Mouse (Mus musculus) heart, postnatal 0 days (tissue): ENCODE data around the gene Tbxa2r. TPM values are rescaled to one million over a fixed set of nuclear protein-coding genes. Genes with fewer than 3 reads are reported as not detected.

Source experiments
- ATAC-seq: fragments of 200-750 bp; cut with Nextera tagmentation; 2 replicates; pipeline ENCODE4 v1.8.0; 2017; ENCODE audit warnings: low read depth, moderate number of reproducible peaks, moderate library complexity; ENCODE audit not compliant: insufficient read depth
- DNase-seq: peaks from one replicate; pipeline ENCODE4 v3.0.0-alpha.2; 2016; ENCODE audit warnings: low spot score
- H3K27ac ChIP-seq: fragments of 300-500 bp; sonication (generic); 2 replicates; pipeline ENCODE4 v1.5.1; 2014; ENCODE audit warnings: low read depth, mild to moderate bottlenecking
- H3K27me3 ChIP-seq: fragments of 300-500 bp; sonication (generic); 2 replicates; pipeline ENCODE4 v1.6.1; 2014; ENCODE audit warnings: low read length, mixed read lengths; ENCODE audit not compliant: control insufficient read depth, insufficient read depth
- H3K36me3 ChIP-seq: fragments of 300-500 bp; sonication (generic); replicated peaks from 2 replicates; pipeline ENCODE4 v1.6.1; 2014; ENCODE audit warnings: low read length, mixed read lengths; ENCODE audit not compliant: control insufficient read depth, insufficient read depth
- H3K4me1 ChIP-seq: fragments of 300-500 bp; sonication (generic); 2 replicates; pipeline ENCODE4 v1.6.1; 2014; ENCODE audit warnings: antibody characterized with exemption; ENCODE audit not compliant: control insufficient read depth, insufficient read depth
- H3K4me2 ChIP-seq: fragments of 300-500 bp; sonication (generic); 2 replicates; pipeline ENCODE4 v1.6.1; 2014; ENCODE audit warnings: low read depth, mild to moderate bottlenecking, low read length, moderate library complexity
- H3K4me3 ChIP-seq: fragments of 300-500 bp; sonication (generic); 2 replicates; pipeline ENCODE4 v1.5.1; 2014; ENCODE audit warnings: low read depth, low read length
- H3K9ac ChIP-seq: fragments of 300-500 bp; sonication (generic); replicated peaks from 2 replicates; pipeline ENCODE4 v1.6.1; 2014; ENCODE audit warnings: low read depth, low read length, mixed read lengths
- H3K9me3 ChIP-seq: fragments of 300-500 bp; sonication (generic); replicated peaks from 2 replicates; pipeline ENCODE4 v1.6.1; 2016; ENCODE audit warnings: low read length; ENCODE audit not compliant: control insufficient read depth
- CTCF ChIP-seq: IDR thresholded peaks from 2 replicates; pipeline ENCODE4 v1.5.1; 2016; ENCODE audit warnings: antibody characterized with exemption, control low read depth, low read depth
- EP300 ChIP-seq: IDR thresholded peaks from 2 replicates; pipeline ENCODE4 v1.6.1; 2016; ENCODE audit warnings: antibody characterized with exemption, low read depth
- WGBS: fragments of 180-500 bp; shearing (Covaris S2); extraction: QIAGEN DNeasy Blood & Tissue Kit; methylation state at CpG from one replicate; pipeline ENCODE4 v1.1.7; 2014; 5-methylcytosine and 5-hydroxymethylcytosine counted together
- polyA plus RNA-seq: library from polyadenylated mRNA; unstranded; fragments of >200 nt; fragmentation: Nextera tagmentation; extraction: Ambion mirVana; gene quantifications from 2 replicates; pipeline ENCODE4 v1.2.1, GENCODE M21; 2015
- total RNA-seq: library from RNA; depleted of rRNA; stranded (reverse); fragments of >200 nt; gene quantifications from 2 replicates; pipeline ENCODE4 v1.2.3, GENCODE M21; 2014; ENCODE audit warnings: low replicate concordance

Tbxa2r gene
- total and polyA plus RNA-seq, 2 experiments from 2014 or later = 4.7 to 6.3 TPM

DNA sequence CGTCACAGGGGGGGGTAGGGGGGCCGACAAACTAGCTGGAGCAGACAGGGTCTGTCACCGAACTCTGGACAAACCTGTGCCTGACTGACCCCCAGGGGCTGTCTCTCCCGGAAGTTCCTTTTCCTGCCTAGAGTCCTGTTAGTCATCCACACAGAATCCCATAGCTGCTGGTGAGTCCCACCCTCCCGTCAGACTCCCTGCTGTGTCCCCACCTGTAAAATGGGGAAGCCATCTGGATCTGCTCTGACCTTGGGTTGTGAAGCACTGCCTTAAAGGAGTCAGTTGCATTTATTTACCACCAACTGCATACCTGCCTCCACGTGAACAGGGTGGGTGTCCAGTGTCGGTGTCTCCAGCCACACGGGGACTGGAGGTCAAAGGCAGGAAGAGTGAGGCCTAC, 34.1 kb upstream of the Tbxa2r start:
- TF ChIP-seq CTCF = no peak
- TF ChIP-seq EP300 = no peak
- H3K4me3 ChIP-seq = peak overlapping the region; percentile 62
- peaks cover 13% of the 10 kb centered on the region; the same call in 1 of the 2 replicates for H3K27me3 ChIP-seq
- peak overlapping the region; percentile 60; the same call in 1 of the 2 replicates for H3K9ac ChIP-seq
- peak overlapping the region; percentile 73 for H3K4me2 ChIP-seq
- WGBS = 43% methylated on average over 8 of the region's 8 CpGs
- ATAC-seq (no peak), DNase-seq (no peak)
- no peak overlapping the region for H3K27ac ChIP-seq
- H3K36me3 ChIP-seq = no peaks in the 10 kb centered on the region
- no peaks in the 10 kb centered on the region for H3K9me3 ChIP-seq
- H3K4me1 ChIP-seq = peaks cover 40% of the 10 kb centered on the region

DNA sequence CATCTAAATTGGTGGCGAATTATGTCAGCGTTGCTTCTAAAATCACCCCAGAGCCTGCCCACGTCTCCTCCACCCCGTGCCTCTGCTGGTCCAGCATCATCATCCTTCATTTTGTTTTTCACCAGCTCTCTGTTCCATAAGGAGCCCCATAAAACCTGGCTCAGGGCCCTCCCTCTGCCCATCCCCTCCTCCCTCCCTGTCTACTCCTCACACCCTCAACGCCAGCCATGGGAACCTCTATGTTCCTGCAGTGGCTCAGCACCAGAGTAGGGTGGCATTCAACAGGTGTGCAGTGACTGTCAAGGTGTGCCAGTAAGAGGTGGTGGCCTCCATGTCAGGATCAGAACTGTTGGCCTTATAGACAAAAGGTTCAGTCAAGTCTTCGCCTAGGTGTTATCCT, 33.3 kb upstream of the Tbxa2r start:
- ATAC-seq (no peak), DNase-seq (no peak)
- H3K27me3 ChIP-seq = peaks cover 8% of the 10 kb centered on the region; the same call in 1 of the 2 replicates
- no peaks in the 10 kb centered on the region for H3K9me3 ChIP-seq
- H3K4me3 ChIP-seq = no peak overlapping the region
- no peaks in the 10 kb centered on the region for H3K36me3 ChIP-seq
- H3K4me1 ChIP-seq = peaks cover 47% of the 10 kb centered on the region
- no peak overlapping the region for H3K27ac ChIP-seq
- 91% methylated on average over 6 of the region's 6 CpGs for WGBS
- no peak overlapping the region for H3K4me2 ChIP-seq
- no peak overlapping the region for H3K9ac ChIP-seq
- no peak for TF ChIP-seq EP300
- no peak for TF ChIP-seq CTCF

- H3K27ac ChIP-seq = peak overlapping the region; percentile 82
- DNase-seq (no peak), ATAC-seq (no peak)
- 0 out of 2 replicates have a peak overlapping the region, but pooled peaks have one; percentile 20 for H3K9ac ChIP-seq
- no peaks in the 10 kb centered on the region for H3K36me3 ChIP-seq
- peaks cover 62% of the 10 kb centered on the region for H3K4me1 ChIP-seq
- H3K27me3 ChIP-seq = no peaks in the 10 kb centered on the region
- H3K4me3 ChIP-seq = no peak overlapping the region
- 78% methylated on average over 6 of the region's 6 CpGs for WGBS
- no peaks in the 10 kb centered on the region for H3K9me3 ChIP-seq
- peak overlapping the region; percentile 32; the same call in 1 of the 2 replicates for H3K4me2 ChIP-seq
- TF ChIP-seq EP300 (no peak), CTCF (no peak)
Observed at GRCm38 (mm10) chr10:81297246-81297645, 31.3 kb upstream of the Tbxa2r start.

DNA sequence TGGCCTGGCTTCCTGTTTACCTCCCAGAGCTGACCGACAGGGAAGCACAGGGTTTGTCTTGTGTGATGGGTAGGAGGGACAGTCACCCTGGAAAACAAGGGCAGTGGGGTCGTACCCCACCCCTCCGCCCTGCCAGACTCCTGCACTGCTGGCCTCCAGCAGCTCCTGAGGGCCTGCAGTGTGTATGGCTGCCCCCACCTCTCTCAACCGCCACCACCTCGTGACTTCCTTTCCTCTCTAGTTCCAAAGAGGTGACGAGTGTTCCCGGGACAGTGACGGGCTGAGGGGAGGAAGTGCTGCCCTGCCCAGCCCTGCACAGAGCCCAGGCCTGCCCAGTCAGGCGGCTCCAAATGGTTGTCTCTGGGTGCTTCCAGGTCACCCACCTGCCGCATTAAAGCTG, 30.7 kb upstream of the Tbxa2r start:
- Histone ChIP-seq H3K9me3 (no peaks in the 10 kb centered on the region), H3K4me3 (no peak overlapping the region), H3K36me3 (no peaks in the 10 kb centered on the region), H3K9ac (0 out of 2 replicates have a peak overlapping the region, but pooled peaks have one; percentile 20), H3K27me3 (no peaks in the 10 kb centered on the region), H3K4me2 (peak overlapping the region; percentile 32), H3K27ac (peak overlapping the region; percentile 82), H3K4me1 (peaks cover 68% of the 10 kb centered on the region)
- ATAC-seq (peak; percentile 27), DNase-seq (no peak)
- 23% methylated on average over 10 of the region's 10 CpGs for WGBS
- TF ChIP-seq CTCF (no peak), EP300 (no peak)

DNA sequence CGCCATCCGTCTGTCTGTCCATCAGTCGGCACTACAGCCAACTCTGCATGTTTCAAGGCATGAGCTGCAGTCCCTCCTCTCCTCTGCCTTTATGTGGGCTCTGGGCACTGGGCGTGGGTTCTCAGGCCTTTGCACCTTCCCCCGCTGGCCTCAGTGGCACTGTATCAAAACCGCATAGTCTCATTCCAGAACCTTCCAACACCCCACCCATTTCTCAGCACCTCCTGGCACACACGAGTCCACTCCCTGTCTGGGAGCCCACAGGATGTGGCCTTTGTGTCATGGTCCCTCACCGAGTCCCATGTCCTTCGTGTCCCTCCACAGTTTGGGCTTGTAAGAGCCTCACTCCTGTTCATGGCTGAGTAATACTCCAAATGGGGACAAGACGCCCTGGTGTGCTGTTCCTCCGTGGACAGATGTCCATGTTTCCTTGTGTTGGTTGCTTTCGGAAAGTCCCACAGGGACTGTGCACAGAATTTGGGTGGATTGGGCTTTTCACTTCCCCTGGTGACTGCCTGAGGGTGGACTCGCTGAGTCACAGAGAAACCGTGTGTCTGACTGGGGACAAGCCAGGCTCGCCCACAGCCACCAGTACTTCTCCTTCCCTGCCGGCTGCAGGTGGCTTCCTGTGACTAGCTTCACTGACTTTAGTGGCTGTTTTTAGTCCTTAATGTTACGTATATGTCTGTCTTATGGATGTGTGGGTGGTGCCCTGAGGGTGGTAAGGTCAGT, 30.0 kb upstream of the Tbxa2r start:
- Histone ChIP-seq H3K4me1 (peaks cover 74% of the 10 kb centered on the region), H3K27ac (peak overlapping the region; percentile 82), H3K9me3 (no peaks in the 10 kb centered on the region), H3K36me3 (no peaks in the 10 kb centered on the region), H3K9ac (no peak overlapping the region), H3K4me3 (no peak overlapping the region), H3K27me3 (no peaks in the 10 kb centered on the region), H3K4me2 (no peak overlapping the region; the same call in 1 of the 2 replicates)
- DNase-seq (no peak), ATAC-seq (no peak)
- WGBS = 87% methylated on average over 17 of the region's 17 CpGs
- TF ChIP-seq CTCF (no peak), EP300 (0 out of 2 replicates have a peak, but pooled peaks have one; percentile 27)
